Mouse (Mus musculus): ENCODE measurements around the gene Itga9. TPM values are rescaled to one million over a fixed set of nuclear protein-coding genes. Genes with fewer than 3 reads are reported as not detected.

The Itga9 gene
- polyA plus RNA-seq, 1 experiment, result 2.3 TPM

- no peaks in the 10 kb centered on the region for H3K4me1 ChIP-seq (ENCODE audit: control insufficient read depth, insufficient read depth, insufficient read length, low read length)
- H3K27ac ChIP-seq (replicated peaks; ENCODE audit: low read depth, low read length), result no peak overlapping the region
- no peak overlapping the region for H3K4me3 ChIP-seq (ENCODE audit: insufficient read depth, low read depth, low read length)
These were observed 72.3 kb downstream of the Itga9 start for GRCm38 (mm10) chr9:118678759-118679158.

DNA sequence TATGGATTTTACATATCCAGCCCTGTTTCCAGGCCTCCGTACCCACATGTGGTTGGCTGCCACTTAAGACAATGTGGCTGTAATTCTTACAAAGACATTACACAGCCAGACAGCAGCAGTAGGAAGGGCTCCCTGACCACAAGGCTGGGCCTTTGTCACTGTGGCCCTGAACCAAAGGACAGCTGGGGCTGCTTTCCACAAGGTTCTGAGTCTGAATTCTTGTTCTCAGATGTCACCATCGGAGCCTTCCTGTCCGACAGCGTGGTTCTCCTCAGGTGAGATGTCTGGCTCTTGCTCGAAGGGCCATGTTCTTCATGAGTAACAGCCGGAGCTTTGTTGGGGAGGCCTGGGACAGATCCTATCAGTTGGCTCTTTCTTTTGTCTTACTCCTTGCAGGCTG is 75.0 kb downstream of the Itga9 start:
- Histone ChIP-seq H3K4me1 (ENCODE audit: control insufficient read depth, insufficient read depth, insufficient read length, low read length) (no peaks in the 10 kb centered on the region), H3K4me3 (ENCODE audit: insufficient read depth, low read depth, low read length) (no peak overlapping the region), H3K27ac (replicated peaks; ENCODE audit: low read depth, low read length) (no peak overlapping the region)

DNA sequence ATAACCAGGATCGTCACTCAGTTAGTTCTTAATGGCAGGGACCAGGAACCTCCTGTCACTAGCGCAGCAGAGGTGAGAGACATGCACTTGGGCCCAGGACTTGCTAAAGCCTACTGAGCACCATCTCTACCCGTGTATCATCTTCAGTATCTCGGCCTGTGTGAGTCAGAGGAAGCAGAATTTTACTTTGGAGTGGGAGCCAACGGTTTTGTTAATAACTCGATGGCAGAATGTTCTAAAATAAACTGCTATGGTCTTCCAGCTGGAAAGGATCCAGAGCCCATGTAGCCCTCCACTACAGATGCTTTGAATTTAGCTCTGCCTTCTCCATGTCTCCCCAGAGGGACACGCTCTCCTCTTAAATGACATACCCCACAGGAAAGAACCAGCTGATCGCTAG is 75.7 kb downstream of the Itga9 start:
- H3K27ac ChIP-seq (replicated peaks; ENCODE audit: low read depth, low read length), result no peak overlapping the region
- no peak overlapping the region for H3K4me3 ChIP-seq (ENCODE audit: insufficient read depth, low read depth, low read length)
- no peaks in the 10 kb centered on the region for H3K4me1 ChIP-seq (ENCODE audit: control insufficient read depth, insufficient read depth, insufficient read length, low read length)

GRCm38 (mm10) chr9:118683507-118683906 is 77.0 kb downstream of the Itga9 start:
- Histone ChIP-seq H3K4me1 (ENCODE audit: control insufficient read depth, insufficient read depth, insufficient read length, low read length) (peaks cover 3% of the 10 kb centered on the region; the same call in 1 of the 2 replicates), H3K4me3 (ENCODE audit: insufficient read depth, low read depth, low read length) (no peak overlapping the region), H3K27ac (replicated peaks; ENCODE audit: low read depth, low read length) (no peak overlapping the region)

- Histone ChIP-seq H3K27ac (replicated peaks; ENCODE audit: low read depth, low read length) (no peak overlapping the region), H3K4me3 (ENCODE audit: insufficient read depth, low read depth, low read length) (no peak overlapping the region), H3K4me1 (ENCODE audit: control insufficient read depth, insufficient read depth, insufficient read length, low read length) (peaks cover 3% of the 10 kb centered on the region; the same call in 1 of the 2 replicates)
These were observed 77.9 kb downstream of the Itga9 start for GRCm38 (mm10) chr9:118684343-118684742.

- H3K27ac ChIP-seq (replicated peaks; ENCODE audit: low read depth, low read length), result no peak overlapping the region
- H3K4me1 ChIP-seq (ENCODE audit: control insufficient read depth, insufficient read depth, insufficient read length, low read length), result peaks cover 3% of the 10 kb centered on the region; the same call in 1 of the 2 replicates
- no peak overlapping the region for H3K4me3 ChIP-seq (ENCODE audit: insufficient read depth, low read depth, low read length)
These were observed 79.9 kb downstream of the Itga9 start for GRCm38 (mm10) chr9:118686166-118686961.

GRCm38 (mm10) chr9:118688248-118688647 is 81.8 kb downstream of the Itga9 start:
- Histone ChIP-seq H3K4me1 (ENCODE audit: control insufficient read depth, insufficient read depth, insufficient read length, low read length) (peaks cover 3% of the 10 kb centered on the region; the same call in 1 of the 2 replicates), H3K27ac (replicated peaks; ENCODE audit: low read depth, low read length) (no peak overlapping the region), H3K4me3 (ENCODE audit: insufficient read depth, low read depth, low read length) (no peak overlapping the region)

DNA sequence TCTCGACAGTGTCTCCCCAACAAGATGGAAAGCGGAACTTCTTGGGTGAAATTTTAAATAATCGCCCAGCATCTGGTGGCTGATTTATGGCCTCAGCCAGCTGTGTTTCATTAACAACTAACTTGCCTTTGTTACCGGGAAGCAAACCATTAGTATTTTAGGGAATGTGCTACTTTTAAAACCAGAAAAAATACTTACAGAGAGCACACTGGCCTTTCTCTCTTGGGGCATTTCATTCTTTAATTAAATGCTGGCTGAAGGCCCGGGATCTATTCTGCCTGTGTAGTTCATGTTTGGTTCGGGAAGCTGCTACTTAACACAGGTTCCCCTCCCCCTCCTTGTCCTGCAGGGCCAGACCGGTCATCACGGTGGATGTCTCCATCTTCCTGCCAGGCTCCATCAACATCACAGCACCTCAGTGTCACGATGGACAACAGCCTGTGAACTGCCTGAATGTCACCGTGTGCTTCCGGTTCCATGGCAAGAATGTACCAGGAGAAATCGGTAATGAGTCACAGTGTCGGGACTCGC is 82.5 kb downstream of the Itga9 start:
- Histone ChIP-seq H3K4me3 (ENCODE audit: insufficient read depth, low read depth, low read length) (no peak overlapping the region), H3K4me1 (ENCODE audit: control insufficient read depth, insufficient read depth, insufficient read length, low read length) (peaks cover 3% of the 10 kb centered on the region; the same call in 1 of the 2 replicates), H3K27ac (replicated peaks; ENCODE audit: low read depth, low read length) (no peak overlapping the region)

DNA sequence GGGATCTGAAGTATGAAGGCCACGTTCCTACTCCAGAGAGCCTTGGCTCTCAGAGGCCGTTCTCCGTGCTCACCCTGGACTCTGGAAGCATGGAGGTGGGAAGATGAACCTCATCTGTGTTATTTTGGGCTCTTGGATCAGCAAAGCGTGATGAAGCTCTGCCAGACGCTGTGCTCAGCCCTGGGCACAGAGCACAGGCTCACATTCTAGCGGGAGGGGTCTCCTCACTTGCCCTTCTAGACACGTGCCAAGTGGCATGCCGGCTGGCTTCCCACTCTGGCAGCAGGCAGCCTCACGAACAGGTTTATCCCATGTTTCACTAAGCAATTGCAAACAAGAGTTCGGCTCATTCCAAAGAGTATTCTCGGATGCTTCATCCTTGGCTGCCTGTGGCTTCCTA is 86.8 kb downstream of the Itga9 start:
- Histone ChIP-seq H3K4me3 (ENCODE audit: insufficient read depth, low read depth, low read length) (no peak overlapping the region), H3K27ac (replicated peaks; ENCODE audit: low read depth, low read length) (no peak overlapping the region), H3K4me1 (ENCODE audit: control insufficient read depth, insufficient read depth, insufficient read length, low read length) (0 out of 2 replicates have a peak, but pooled peaks cover under 1% of the 10 kb centered on the region)

- no peaks in the 10 kb centered on the region for H3K4me1 ChIP-seq (ENCODE audit: control insufficient read depth, insufficient read depth, insufficient read length, low read length)
- no peak overlapping the region for H3K27ac ChIP-seq (replicated peaks; ENCODE audit: low read depth, low read length)
- no peak overlapping the region for H3K4me3 ChIP-seq (ENCODE audit: insufficient read depth, low read depth, low read length)
These were observed 87.9 kb downstream of the Itga9 start for GRCm38 (mm10) chr9:118694420-118694825.

DNA sequence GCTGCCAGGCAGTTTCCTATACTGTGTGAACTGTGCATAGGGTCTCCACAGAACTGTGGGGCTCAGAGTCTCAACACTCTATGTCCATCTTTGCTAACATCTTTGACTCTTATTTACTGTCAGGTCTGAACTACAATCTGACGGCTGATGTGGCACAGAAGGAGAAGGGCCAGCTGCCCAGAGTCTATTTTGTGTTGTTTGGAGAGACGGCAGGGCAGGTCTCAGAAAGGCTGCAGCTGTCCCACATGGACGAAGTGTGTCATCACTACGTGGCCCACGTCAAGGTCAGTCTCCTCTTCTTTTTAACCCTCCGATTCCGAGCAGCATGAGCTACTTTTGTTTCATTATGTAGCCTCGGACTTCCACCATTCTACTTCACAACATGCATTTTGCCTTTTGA is 91.7 kb downstream of the Itga9 start:
- Histone ChIP-seq H3K27ac (replicated peaks; ENCODE audit: low read depth, low read length) (no peak overlapping the region), H3K4me3 (ENCODE audit: insufficient read depth, low read depth, low read length) (no peak overlapping the region), H3K4me1 (ENCODE audit: control insufficient read depth, insufficient read depth, insufficient read length, low read length) (no peaks in the 10 kb centered on the region)

DNA sequence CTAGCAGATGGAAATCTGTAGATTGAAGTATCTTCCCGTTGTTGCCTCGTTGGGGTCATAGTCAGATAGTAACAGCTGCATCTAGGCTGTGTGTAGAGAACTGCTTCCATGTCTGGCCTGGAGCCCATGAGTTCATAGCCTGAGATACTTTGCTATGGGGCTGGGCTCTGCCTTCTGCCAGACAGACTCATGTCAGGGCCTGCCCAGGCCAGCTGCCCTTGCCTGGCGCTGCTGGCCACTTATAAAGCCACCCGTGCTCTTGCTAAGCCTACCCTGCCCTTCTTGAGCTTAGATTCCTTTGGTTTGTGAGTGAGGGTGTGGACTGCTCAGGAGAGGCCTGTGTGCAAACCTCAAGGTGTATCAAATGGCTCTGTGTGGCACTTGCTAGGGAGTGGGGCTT is 93.2 kb downstream of the Itga9 start:
- H3K4me3 ChIP-seq (ENCODE audit: insufficient read depth, low read depth, low read length), result no peak overlapping the region
- no peak overlapping the region for H3K27ac ChIP-seq (replicated peaks; ENCODE audit: low read depth, low read length)
- H3K4me1 ChIP-seq (ENCODE audit: control insufficient read depth, insufficient read depth, insufficient read length, low read length), result no peaks in the 10 kb centered on the region

GRCm38 (mm10) chr9:118700889-118701288 is 94.4 kb downstream of the Itga9 start:
- peaks cover 2% of the 10 kb centered on the region; the same call in 1 of the 2 replicates for H3K4me1 ChIP-seq (ENCODE audit: control insufficient read depth, insufficient read depth, insufficient read length, low read length)
- no peak overlapping the region for H3K27ac ChIP-seq (replicated peaks; ENCODE audit: low read depth, low read length)
- H3K4me3 ChIP-seq (ENCODE audit: insufficient read depth, low read depth, low read length), result no peak overlapping the region

DNA sequence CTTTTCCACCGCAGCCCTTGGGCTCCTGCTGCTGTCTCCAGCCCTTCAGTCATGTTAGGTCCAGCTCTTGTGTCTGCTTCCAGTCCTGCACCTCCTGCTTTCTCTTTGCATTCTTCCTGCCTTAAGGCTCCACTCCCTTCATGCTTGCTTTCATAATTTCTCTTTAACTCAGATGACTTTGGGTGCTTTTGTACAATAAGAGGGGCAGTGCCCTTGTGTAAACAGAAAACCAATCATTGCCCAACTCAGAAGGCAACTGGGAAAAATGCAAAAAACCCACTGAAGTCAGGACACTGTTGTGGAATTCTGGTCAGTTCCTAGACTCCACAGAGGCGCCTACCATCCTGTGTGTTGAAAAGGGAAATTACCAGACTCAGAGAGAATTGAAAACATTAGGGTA is 95.3 kb downstream of the Itga9 start:
- Histone ChIP-seq H3K4me3 (ENCODE audit: insufficient read depth, low read depth, low read length) (no peak overlapping the region), H3K27ac (replicated peaks; ENCODE audit: low read depth, low read length) (no peak overlapping the region), H3K4me1 (ENCODE audit: control insufficient read depth, insufficient read depth, insufficient read length, low read length) (peaks cover 2% of the 10 kb centered on the region; the same call in 1 of the 2 replicates)

GRCm38 (mm10) chr9:118703146-118703545 is 96.7 kb downstream of the Itga9 start:
- no peak overlapping the region for H3K27ac ChIP-seq (replicated peaks; ENCODE audit: low read depth, low read length)
- H3K4me1 ChIP-seq (ENCODE audit: control insufficient read depth, insufficient read depth, insufficient read length, low read length), result peaks cover 2% of the 10 kb centered on the region; the same call in 1 of the 2 replicates
- H3K4me3 ChIP-seq (ENCODE audit: insufficient read depth, low read depth, low read length), result no peak overlapping the region
